Mouse (Mus musculus) megakaryocyte, adult 5-6 weeks (primary cell): ENCODE results near the gene Etl4. TPM values are rescaled to one million over a fixed set of nuclear protein-coding genes. Genes with fewer than 3 reads are reported as not detected.

Experiments used
- ATAC-seq: 2 replicates; pipeline ENCODE4 v1.8.0; 2016; ENCODE audit warnings: mild to moderate bottlenecking, inconsistent platforms; ENCODE audit not compliant: poor library complexity, severe bottlenecking
- total RNA-seq, 2 experiments: library from RNA; stranded (forward) in 1 of 2; stranded (reverse) in 1 of 2; fragments of 153-499, 151-499 nt in 1 of 2; fragments of 221-1000, 200-1000 nt in 1 of 2; gene quantifications; 2 replicates each; pipeline versions ENCODE4 v1.2.3 to v1.2.4; 2015 to 2017

Etl4 gene
- total RNA-seq, 2 experiments from 2014 or later: 0.15 to 1.6 TPM

DNA sequence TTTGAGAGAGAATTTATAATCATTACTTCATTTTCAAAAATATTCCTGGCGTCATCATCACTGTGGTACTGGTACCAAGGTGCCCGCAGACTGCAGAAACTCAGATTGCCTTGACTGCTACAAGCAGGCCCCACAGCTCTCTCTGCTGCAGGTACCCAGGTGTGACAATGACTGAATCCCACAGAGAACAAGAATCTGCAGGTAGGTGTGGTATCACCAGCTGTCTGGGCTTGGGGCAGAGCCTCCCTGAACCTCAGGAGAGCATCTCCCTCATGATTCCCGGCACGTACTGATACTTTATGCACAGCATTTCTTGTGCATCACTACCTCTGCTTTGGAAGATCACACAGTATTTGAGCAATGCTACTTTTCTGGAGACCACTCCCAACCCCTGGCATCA is 526.0 kb downstream of the Etl4 start:
- no peak for ATAC-seq

DNA sequence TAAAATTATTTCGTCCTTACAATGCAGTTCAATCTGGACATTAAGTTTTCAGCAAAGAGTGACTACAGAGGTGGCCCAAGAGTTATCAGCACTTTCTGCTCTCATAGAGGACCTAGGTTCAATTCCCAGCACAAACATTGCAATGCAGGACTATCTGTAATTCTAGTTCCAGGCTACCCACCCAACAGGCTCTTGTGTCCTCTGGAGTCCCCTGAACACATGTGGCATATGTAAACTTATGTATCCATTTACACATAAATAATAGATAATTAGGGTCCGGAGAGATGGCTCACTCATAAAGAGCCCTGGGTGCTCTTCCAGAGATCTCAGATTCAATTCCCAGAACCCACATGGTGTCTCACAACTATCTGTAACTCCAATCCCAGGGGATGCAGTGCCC is 533.2 kb downstream of the Etl4 start:
- ATAC-seq: no peak

DNA sequence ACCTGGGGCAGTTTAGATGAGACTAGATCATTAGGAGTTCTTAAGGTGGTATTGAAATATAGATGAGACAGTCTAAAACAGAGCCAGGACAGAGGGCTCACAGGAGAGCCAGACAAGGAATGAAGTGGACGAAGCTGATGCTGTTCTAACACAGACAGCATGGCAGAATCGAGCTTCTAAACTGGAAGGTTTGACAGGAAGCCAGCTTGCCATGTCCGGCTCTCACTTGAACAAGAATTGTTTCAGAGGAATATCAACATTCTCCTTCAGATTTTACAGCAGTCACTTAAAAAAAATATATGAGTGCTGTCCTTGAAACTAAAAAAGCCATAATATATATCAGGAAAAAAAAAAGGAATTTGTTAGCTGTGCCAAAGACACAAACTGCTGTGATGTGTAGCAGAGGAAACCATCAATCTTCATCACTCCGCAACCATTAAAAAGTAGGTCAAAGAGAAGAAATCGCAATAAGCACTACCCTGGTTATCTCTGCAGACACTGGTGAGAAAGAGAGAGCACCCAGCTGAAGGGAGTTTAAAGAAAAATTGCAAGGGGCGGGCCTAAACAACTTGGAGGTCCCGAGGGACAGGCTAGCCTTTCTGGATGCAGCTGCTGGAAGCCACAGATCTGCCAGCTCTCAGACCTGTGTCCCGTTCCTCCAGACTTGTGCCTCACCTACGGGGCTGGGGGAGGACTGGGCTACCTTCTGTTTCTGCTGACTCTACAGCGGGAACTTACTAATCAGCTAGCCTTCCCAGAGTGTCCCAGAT is 534.3 kb downstream of the Etl4 start:
- no peak for ATAC-seq

DNA sequence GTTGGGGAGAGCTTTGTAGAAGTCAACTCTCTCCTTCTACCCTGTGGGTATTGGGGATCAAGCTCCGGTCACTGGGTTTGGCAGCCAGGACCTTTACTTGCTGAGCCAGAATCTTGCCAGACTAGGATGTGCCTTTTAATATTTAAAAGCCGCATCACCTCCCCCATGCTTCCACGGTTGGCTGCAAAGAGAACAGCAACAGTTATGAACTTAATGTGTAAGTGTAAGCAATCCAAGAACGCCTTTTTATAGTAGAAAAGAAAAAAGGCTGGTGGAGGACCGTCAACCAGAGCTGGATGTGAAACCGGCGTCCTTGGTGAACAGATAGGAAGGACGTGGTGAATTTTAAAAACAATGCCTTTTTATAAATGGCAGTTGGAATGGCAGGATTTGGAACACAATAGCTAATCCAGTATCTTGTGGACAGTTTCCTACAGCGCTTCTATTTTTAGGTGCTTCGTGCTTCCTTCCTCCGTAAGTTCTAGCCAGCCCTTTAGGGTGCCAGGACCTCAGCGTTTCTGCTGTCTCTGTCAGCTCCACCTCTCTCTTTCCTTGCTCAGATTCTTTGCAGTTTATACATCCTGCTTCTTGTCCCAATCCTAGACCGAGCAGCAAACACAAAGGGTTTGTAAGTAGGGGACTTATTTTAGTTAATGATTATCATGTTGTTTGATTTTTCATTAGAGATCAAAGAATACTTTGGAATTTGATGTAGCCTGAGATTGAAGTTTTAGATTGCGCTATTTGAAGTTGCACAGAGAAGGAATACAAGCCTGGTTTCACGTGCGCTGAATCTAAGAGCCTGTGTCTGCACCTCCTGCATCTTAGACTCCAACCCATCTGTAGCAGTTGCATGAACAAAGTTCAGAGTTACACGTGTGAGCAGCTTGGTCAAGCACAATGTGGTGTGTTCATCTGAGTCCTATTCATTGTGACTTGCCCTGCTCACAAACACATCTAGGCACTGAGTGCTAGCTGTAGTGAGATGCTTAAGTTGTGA is 535.9 kb downstream of the Etl4 start:
- no peak for ATAC-seq

DNA sequence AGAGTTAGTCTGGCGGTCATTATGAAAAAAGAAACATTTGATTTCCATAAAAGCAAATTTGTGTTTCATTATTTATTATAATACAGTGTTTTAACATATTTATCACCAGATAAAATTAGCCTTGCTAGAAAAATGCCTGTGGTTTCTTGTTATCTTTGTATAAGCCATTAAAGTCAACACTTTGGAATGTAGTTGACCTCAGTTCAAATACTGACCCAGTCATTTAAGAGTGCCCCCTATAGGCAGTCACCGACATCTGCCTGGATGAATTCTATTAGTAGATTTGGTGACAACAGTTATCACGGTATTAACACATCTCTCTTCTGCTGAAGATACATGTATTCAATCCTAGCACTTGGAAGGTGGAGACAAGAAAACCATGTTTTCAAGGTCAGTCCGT is 536.6 kb downstream of the Etl4 start:
- ATAC-seq: no peak

DNA sequence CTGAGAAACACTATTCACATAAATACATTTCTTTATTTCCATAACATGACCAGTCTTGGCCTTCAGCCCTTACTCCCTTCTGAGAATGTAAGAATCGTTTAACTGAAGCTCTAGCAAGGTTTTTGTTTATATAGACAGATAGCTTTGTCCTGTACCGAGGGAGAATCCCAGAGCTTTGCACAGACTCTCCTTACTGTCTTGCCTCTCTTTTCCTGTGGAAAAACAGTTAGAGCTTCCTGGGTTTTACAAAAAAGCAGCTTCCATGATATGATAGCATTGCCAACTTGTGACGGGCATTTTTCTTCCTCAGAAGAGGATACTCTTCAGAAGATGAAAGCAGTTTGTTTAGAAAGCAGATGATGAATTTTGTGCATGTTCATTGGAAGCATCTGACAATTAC is 541.4 kb downstream of the Etl4 start:
- ATAC-seq: no peak

DNA sequence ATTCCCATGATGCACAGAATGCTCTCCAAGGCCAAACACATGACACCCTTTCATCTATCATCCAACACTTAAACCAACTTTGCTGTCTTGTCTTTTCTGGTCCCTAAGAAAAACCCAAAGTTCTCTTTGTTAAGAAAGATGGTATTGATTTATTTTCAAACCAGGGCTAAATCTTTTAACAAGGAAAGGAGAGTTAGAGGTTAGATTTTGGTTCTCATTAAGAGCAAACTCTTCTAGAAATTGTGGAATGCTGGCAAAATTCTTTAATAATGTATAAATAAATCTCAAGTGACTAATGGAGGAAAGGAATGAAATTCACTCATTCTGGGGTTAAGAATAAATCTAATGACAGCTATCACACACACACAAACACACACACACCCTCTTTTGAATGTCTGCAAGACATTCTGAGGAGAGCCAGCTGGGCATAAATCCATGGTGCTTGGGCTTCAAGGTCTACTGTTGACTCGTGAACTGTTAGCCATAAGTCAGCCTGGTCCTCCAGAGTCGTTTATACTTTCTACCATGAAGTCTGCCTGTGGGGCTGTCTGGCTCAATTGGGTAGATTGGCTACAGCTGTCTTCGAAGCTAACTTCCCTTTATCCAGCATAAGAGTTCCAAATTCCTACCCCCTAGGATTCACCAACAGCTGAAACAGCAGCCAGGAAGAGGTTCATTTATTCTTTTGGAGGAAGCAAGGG is 544.1 kb downstream of the Etl4 start:
- no peak for ATAC-seq

- no peak for ATAC-seq
Measured at GRCm38 (mm10) chr2:20479199-20479598, 569.6 kb downstream of the Etl4 start.

- ATAC-seq: no peak
Measured at GRCm38 (mm10) chr2:20486137-20486788, 576.7 kb downstream of the Etl4 start.

- ATAC-seq: no peak
Measured at GRCm38 (mm10) chr2:20489090-20489489, 579.5 kb downstream of the Etl4 start.

DNA sequence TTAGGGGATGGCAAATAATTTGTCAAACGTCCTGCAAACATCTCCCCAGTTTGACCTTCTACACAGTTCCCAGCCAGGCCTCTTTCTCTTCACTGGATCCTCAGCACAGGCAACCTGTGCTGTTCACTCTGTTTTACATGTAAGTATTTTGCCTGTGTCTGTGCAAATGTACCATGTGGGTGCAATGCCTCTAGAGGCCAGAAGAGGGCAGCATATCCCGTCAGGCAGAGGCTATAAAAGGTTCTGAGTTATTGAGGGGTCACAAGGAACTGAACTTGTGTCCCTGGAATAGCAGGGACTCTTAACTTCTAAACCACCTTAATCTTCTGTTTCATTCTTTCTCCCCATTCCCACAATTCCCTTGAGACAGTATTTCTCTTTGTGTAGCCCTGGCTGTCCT is 582.5 kb downstream of the Etl4 start:
- ATAC-seq: no peak

GRCm38 (mm10) chr2:20493806-20494205 is 584.2 kb downstream of the Etl4 start:
- ATAC-seq: no peak

DNA sequence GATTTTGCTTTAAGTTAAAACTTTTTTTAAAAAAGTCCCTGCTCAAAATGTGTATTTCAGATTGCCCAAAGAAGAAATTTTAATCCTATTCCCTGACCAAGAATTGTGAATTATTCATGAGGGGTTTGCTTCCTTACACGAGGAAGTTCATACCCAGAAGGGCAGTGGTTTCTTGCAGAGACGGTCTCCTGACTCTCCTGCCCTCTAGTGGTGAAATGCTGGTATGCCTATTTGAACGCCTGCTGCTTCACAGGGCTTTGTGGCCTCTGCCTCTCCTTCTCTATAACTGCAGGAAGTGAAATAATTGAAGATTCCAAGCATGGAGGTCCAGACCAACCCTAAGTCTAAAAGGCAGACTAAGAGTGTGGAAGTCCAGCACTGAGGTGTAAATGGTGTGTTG is 585.1 kb downstream of the Etl4 start:
- ATAC-seq: no peak

GRCm38 (mm10) chr2:20496219-20496800 is 586.7 kb downstream of the Etl4 start:
- no peak for ATAC-seq

DNA sequence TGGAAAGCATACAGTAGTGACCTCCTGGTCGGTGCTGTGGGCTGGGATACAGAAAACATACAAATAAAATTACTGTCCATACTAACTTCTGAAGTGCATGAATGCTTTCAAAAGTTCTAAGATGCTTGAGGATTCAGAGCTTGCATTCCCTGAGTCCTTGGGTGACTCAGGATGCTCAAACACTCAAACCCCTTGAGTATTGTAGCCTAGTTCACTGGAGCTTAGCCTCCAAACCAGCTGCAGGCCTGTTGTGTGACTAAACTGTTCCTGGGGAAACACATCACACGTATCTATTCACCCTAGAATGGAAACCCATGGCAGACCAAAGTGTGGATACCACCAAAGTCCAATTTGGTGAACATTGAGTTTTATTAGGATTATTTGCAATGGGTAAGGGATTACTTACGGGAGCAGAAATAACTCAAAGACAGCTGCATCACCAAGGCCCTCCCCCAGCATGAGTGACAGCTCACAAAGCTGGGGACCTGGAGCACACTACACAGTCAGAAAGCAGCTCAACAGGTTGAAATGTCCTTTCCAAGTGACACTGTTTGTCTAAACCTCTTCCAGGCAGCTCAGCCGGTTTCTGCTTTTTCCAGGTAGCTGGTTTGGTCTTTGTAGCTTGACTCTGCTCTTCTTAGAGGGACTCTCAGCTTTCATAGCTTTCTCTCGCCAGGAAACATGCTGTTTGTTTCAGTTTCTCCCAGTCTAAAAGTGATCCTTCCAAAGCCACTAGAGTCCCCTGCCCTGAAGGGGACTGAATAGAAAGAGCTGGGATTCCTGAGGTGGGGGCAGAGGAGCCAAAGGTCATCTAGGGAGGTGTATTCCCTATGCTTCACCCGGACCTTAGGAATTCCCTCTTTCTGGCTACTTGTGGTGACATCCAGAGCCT is 598.5 kb downstream of the Etl4 start:
- ATAC-seq: no peak

DNA sequence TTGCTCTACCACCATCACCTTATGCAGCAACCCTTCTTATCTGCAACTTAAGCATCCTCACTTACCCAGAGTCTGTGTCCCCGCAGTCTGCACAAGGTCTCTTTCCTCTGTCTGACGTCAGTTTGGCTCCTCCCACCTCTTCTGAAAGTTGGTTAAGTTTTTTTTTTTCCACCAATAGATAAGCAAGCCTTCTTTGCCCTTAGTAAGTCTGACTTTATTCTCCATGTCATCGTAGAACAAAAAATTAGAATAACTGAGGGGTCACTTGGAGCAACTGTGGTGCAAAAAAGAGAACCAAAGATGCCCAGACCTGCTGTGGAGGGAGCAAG is 599.1 kb downstream of the Etl4 start:
- ATAC-seq: no peak

DNA sequence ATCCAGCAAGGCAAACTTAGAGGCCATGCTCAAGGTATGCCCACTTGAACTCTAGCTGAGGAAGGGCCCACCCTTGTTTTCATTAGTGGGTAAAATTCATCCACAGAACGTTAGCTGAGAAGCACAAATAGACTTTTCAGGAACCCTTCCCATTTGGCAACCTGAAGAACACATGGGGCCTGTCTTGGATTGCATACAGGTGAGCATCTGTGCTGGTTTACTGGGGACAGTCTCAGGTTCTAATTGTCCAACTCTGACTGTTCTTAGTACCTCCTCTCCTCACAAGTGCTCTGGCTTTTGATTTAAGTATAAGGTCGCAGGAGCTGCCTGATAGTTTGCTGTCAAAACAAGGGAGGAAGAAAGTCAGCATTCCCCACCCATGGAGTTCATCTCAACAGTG is 600.5 kb downstream of the Etl4 start:
- ATAC-seq: no peak

GRCm38 (mm10) chr2:20516270-20516865 is 606.8 kb downstream of the Etl4 start:
- ATAC-seq: no peak

GRCm38 (mm10) chr2:20517853-20518252 is 608.3 kb downstream of the Etl4 start:
- no peak for ATAC-seq
